Mouse (Mus musculus) cerebellum, postnatal 14 days (tissue): ENCODE results near the gene Pla2g2f.

Experiments
- DNase-seq, 2 experiments: peaks; one replicate each; pipeline ENCODE4 v3.0.0; 2021; ENCODE audit warnings: mixed read lengths in 2 of 2

Gene Pla2g2f

DNA sequence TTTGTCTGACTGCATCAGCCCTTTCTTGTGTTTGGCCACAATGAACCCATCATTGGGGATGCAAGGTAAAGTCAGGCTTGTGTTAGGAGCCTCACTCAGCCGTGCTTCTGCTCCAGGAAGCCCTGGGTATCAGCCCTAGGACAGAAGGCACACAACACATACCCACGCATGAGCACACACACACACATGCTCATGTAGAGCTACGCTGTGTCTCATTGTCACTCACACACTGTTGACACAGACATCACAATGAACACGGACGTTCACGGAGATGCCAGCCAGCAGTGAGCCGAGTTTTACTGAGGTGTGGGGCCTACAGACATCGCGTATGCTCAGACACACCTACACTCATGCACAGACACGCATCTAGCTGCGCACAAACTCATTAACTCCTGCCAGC is 1.4 kb downstream of the Pla2g2f start:
- no peak for DNase-seq

DNA sequence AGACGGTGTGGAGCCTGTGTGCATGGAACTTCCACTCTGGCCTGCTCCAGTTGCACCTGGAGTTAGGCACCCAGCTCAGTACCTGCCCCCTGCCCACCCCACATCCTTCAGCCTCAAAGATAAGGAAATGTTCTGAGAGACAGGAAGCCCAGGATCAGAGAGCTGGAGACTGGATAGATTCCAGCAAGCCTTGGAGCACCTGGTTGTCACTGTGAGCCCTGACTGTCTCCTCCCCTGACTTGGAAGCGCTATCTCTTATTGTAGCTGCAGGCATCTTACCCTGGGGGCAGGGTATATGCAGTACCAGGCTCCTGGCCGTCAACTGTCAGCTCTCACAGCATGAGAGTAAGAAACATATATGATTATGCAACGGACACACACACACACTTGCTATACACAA is 2.0 kb downstream of the Pla2g2f start:
- DNase-seq = peak in 1 of 2 experiments; percentile 48

DNA sequence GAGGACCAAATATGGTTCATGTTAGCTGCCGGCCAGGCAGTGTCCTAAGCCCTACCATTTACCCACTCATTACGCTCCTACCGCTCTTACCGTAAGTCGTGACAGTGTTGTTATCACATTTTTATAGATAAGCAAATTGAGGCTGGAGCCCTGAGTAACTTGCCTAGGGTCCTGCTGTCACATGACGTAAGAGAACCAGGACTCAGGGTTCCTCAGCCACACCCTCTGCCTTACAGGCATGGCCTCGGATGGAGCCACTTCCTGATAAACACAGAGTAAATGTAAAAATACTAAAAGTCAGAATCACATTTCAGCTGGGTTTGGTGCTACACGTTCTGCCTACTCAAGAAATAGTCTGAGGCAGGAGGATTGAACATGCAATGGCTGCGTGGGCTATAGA is 3.0 kb downstream of the Pla2g2f start:
- no peak for DNase-seq

DNA sequence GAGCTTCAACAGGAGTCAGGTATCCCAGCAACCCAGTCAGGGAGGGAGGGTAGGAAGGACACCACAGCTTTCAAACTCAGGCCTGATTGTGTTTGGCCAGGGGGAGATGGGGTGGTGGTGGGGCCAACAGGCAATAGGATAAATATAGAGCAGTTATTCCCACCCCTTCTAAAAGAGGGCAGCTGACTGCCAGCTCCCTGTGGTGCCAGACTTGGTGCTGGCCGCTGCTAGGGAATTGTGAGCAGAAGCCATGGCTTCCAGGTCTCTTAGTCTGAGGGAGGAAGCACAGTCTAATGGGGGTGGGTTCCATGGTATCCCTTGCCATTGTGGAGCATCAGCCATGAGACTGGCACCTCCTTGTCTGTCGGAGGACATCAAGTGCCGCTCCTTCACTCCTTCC is 3.8 kb downstream of the Pla2g2f start:
- DNase-seq = peak; percentile 55 to 61

DNA sequence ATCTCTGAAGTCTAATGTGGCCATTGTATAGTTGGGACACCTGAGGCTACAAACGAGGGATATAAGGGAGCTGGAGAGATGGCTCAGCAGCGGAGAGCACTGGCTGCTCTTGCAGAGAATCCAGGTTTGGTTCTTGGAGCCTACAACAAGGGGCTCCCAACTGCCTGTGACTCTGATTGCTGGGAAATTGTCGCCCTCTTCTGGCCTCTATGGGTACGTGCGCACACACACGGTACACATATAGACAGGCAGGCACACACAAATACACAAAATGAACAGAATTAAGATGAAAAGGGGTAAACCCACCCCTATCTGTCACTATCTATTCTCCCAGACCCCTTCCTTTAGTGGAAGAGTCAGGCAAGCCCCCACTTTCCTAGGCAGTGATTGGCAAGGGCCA is 4.8 kb downstream of the Pla2g2f start:
- no peak for DNase-seq

DNA sequence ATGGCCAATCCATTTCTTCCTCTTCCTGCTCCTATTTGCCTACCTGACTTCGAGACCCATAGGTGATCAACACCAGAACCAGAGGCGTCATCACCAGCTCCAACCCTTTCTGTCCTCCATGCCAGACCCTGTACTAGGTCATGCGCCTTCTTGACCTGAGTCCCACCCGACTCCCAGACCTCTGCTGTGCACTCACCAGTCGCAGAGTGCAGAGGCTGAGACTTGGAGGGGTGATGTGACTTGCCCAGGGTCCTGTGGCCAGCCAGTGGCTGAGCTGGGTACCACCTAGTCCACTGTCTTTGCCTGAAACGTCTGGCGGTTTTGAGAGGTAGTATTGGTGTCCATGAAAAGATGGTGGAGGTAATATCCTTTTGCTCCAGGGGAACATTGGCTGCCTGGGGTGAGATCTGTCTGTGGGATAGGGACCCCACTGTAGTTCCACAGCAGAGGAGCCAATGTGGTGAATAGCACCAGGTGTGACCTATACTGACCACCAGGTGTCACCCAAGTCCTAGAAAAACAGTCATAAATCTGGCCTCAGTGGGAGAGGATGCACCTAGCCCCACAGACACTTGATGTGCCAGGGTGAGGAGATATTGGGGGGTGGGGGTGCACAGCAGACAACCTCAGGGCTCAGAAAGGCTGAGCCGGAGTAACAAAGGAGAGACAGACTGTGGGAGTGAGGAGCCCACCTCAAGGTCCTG is 8.9 kb downstream of the Pla2g2f start:
- peak; percentile 79 to 81 for DNase-seq

DNA sequence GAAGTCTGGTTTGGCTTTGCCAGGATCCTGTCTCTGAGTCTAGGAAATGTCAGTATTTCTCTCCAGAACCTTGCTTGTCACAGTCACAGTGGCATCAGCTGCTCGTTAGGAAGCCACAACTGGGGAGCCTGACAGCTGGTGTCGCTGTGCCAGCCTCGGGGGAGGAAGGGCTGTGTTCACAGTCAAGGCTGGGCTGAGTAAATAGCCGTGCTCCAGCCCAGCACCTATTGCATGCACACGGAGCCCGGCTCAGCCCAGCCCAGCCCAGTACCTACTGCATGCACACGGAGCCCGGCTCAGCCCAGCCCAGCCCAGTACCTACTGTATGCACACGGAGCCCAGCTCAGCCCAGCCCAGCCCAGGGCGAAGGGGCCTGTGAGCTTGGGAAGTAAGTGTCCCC is 9.6 kb downstream of the Pla2g2f start:
- no peak for DNase-seq

DNA sequence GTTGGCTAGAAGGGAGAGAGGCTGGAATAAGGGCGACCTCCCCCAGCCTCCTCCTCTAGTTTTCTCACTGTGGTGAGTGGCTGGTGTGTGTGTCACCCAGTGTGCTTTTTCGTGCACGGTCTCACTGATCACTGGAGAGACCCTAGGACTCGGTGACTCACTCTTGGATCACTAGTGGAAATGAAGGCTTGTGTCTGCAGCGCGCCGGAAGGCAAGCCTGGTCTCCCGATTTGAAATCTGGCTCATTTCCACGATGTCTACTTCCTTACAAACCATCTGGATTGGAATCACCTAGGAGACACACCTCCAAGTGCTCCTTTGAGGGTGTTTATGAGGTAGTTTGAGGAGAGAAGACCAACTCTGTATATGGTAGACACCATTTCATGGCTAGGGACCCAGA is 10.6 kb downstream of the Pla2g2f start:
- DNase-seq = no peak

DNA sequence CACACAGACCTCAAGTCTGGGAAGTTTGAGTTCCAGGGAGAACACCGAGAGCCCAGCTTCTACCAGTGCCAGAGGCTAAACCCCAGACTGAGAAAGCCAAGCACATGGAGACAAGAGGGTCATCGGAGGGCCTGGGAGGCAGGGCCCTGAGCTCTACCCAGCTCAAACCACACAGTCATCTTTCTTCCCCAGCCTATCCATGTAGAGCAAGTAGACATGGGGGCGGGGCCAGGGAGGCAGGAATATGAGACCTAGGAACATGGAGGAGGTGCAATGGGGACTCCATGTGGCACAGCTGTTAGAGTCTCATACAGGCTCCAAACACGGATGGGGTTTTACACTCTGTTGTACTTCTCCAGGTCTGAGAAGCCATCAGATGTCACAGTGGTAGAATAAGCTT is 11.5 kb downstream of the Pla2g2f start:
- DNase-seq = no peak

DNA sequence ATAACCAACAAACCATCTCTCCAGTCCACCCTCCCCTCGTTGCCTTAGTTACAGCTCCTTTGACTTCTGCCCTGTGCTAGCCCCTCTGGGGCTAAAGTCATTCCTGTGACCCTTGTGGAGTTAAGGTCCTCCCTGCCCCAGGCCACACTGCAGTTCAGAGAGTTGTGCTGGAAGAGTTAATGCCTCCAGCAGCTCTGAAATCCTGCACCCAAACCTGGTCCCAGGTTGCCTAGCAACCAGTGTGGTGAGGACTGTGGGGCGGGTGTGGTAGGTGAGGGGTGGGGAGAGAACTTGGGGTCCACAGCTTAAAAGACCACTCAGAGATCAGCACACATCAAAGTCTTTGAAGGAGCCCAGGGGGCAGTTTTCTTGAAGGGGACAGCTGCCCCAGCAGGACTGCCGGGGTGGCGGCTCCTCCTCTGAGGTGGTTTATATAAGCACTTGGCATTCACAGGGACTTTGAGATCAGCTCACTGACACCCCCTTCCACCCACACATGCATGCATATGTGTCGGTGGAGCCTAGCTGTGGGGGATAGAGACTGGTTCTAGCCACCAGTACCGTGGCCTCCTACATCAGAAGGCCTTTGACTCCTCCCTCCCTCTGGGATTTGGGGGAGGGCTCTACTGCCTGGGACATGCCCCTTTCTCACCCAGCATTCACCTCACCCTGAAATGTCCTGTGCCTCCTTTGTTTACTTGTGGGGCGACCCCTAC is 18.1 kb downstream of the Pla2g2f start:
- DNase-seq = no peak

DNA sequence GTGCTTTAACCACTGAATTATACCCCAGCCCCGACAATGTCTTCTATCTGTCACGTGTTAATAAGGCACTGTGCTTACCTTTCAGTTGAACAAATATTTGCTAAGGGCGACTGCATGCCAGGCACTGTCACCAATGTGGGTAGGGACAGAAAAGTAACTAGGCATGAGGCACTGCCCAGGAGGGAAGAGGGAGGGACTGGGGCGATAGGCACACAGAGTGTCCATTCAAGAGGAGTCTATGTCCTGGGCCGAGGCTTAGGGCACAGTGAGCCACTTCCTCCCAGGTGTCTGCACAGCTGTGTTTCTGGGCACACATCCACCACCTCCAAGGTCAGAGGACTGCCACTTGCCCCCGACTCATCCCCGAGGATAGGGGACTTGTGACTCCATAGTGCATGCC is 20.4 kb downstream of the Pla2g2f start, which contains the start of gene Ubxn10:
Gene Ubxn10 (minus strand): TSS at position 137 of the 400 bp plus-strand sequence.
- DNase-seq = no peak

DNA sequence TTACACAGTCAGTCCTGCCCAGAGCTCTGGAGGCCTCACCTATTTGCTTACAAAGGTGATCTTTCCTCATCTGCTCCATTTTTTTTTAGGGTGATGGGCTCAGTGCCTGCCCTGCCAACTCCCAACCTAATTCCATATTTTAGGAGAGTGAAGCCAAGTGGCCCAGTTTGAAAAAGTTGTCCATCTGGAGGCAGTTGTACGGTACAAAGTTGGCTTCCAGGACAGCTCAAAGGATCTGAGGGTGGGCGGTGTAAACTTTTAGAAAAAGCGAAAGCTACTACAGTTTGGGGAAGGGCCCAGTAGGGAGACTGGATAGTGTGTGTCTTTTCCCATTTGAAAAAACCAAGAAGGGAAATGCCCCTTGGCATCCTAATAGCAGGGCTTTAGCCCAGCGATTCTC is 22.6 kb downstream of the Pla2g2f start:
- DNase-seq = no peak

DNA sequence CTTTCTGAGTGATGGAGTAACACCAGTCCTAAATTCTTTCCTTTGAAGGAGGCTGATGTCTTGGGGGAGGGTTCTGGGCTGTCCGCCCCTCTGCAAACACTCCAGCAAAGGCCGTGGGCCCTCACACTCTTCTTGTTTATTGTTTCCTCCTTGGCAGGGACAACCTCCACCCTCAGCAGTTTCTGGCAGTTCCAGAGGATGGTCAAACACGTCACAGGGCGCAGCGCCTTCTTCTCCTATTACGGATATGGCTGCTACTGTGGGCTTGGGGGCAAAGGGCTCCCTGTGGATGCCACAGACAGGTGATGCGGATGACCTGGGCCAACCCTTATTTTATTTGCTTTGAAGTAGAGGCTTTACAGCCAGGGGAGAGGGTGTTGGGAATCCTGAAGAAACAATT is 23.3 kb downstream of the Pla2g2f start:
- no peak for DNase-seq

DNA sequence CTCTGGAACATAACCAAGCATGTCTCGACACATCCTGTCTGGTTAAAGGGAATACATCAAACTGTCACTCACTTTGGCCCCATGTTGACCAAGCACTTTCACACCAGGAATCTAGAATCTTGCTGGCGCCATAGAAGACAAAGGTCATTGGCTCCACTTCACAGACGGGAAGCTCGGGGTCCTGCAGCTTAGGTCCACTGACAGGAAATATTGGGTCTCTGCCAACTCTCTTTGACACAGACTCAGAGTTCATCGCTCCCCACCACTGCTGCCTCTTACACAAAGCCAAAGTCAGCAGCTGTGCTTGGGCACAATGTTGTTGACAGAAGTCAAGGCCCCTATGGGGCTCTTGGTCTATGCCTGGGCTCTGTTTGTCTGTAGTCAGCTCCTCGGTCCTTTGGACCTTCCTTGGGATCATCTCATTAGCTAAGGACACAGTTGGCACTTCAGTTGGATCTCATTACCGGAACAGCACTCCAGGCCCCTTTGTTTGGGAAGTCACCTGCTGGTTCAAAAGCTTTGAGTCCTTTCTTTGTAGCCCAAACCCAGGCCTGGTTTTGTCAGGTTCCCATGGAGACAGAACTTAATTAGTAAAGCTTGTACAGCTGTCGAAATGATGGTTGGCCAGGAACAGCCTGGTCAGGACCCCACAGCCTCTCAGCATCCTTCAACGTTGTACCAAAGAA is 28.3 kb downstream of the Pla2g2f start:
- DNase-seq = no peak

DNA sequence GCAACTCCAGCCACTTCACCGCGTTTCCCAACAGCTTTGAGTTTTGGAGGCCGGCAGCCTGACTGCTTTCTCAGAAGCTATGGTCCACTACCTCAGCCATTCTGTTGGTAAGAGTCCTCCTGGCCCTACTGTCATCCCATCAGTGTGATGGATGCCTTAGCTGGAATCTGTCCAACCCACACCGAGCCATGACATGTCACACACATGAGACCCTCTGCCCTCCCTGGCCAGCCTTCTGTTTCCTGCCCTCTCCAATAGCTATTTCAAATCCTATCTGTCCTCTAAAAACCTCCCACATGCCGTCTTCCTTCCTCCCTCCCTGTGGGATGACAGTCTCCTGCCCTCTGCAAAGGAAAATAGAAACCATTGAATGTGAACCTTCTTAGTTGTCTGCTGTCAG is 31.7 kb downstream of the Pla2g2f start:
- peak; percentile 46 to 76 for DNase-seq

DNA sequence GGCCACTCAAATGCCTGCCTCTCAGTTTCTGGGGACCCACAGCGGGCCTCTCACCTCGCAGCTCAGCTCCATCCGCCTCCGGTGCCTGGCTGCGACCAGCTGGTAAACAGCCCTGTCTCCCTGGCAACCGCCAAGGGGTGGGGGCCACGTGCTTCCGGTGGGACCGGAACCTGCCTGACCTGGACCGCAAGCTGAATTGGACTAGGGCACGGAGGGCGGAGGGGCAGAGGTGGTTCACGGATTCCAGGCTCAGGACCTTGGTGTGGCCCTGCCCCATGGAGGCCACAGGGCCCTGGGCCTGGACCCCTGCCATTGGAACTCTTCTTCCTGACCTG is 32.3 kb downstream of the Pla2g2f start:
- peak; percentile 71 to 75 for DNase-seq

DNA sequence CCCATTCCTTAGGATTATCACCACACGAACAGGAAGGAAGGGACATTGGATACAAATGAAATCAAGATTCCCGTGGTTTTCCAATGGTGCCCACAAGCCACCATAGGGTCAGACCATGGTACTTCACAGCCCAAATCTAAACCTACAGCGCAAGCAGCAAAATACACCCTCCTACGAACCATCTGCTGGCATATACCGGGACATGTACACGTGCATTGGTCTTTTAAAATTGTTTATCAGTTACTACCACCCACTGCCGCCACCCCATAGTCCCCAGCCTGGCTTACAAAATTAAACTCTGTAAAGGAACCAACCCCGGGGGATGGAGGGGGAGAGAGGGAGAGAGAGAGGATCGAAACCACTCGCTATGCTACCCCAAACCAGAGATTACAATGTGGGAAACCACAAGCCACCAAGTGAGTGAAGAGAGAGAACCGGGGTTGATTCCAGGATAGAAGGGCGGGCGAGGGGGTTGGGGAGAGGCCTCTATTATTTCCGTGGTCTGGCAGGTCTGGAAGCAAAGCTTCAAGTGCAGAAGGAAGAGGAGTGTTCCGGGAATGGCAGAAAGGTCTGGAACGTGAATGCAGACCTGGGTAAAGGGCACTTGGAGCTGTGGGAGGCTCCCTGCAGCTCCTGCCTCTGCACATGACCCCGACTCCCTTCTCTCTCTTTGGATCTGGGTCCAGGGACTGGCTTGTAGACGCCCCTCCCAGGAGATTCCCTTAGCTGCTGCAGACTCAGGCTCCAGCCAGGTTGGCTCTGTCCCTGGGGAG is 32.9 kb downstream of the Pla2g2f start, which contains the start of gene Pla2g2c:
Gene Pla2g2c (plus strand): TSS at position 439 of the 773 bp plus-strand sequence.
- DNase-seq = no peak

DNA sequence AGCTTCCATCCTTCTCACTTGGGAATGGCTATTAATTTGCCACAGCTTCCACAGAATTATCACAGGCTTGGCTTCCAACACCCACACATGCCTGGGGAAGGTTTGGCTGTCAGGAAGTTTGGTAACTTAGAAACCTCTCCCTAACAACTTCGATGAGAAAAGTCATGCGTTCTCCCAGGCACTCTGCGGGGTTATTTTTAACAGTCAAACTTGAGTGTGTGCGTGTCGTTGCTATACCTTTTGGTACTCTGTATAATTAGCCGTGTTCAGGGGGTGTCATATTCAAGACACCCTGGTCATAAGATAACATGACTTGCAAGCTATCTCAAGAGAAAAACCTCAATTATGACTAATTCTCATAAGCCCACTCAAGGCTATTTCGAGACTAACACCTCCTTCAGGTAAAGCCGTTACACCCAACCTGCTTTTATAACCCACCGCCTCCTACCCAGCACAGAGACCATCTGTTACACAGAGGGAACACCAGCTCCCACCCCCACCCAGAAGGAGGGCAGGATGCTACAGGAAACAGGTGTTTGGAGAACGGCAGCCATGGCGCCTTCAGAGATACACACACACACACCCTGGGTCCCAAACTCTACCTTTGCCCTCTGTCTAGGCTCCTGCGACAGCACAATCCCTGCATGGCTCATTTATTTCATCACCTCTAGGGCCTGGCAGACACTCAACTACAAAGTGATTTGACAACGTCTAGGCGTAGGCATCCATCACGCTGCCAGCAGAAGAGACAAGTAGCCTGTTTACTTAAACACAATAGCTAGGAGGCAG is 33.7 kb downstream of the Pla2g2f start:
- DNase-seq = peak; percentile 55 to 63

DNA sequence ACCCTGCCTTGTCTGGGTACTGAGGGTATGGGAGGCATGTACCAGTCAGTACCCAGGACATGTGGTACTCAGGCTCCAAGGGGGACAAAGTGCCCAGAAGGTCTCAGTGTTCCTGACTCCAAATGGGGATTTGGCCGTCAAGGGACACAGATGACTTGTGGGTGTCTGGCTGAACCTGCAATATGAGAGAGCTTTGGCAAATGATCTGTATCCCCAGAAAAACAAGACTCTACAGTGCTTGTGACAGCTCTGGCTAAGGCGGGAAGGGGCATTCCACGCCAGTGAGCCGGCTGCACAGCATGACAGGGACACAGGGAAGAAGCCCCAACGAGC is 38.2 kb downstream of the Pla2g2f start:
- no peak for DNase-seq

DNA sequence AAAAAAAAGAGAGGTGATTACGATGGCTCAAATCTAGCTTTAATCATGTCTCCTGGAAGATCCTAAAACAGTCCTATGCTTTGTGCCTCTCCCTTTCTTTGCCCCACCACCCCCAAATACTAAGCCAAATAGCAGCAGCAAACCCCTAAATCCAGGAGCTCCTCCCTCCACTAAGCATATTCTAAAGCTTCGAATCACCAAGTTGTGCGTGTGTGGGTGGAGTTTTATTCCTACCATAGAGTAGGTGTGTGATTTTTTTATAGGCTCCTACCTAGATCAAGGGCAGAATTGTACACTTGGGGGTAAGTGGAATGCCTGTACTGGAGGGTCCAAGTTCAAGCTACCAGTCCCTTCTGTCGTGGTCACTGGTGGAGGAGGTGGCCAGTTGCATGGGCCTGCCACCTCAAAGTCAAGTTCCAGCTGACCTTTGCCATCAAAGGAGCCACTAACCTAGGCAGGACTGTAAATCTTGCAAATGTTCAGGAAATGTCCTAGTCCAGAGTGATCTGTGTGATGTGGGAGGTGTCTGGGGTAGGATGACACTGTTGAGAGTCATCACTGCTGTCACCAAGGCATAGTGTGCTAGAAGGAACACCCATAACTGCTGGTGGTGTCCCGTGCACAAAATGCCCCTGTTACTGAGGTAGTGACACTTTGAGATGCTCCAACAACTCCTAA is 38.7 kb downstream of the Pla2g2f start:
- no peak for DNase-seq

DNA sequence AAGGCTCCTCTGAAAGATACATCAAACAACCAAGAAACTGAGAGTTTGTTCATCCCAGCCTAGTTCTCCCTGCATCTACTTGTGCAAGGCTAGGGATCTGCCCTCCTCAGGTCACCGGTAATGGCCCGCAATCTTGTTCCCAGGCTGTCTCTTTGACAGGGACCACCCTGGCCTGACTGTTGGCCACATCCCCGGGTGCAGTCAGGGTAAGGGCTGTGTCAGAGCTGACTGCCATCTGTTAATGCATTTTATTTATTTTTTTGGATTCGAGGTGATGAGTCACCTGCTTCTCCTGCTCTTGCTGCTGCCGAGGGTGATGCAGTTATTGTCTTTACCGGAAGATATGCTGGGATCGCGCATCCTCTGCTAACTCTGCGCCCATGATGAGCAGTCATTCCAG is 40.7 kb downstream of the Pla2g2f start:
- peak; percentile 53 to 55 for DNase-seq

DNA sequence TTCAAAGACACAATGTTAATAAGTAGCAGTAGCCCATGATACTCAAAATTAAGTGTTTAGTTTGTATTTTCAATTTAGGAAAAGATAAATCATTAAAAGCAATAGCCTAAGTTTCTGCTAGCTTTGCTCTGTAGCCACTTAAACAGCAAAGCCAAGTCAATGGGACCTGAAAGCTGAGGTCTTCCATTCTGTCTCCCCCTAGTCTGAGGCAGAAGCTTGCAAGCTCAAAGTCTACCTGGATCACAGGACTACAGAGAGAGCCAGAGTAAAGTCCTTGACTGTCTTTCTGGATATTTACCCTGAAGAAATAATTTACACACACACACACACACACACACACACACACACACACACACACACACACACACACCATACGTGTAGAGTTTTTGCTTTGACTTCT is 43.2 kb downstream of the Pla2g2f start:
- no peak for DNase-seq
